Mouse (Mus musculus) MEL (cell line): ENCODE measurements around the gene Rgs21. TPM values are rescaled to one million over a fixed set of nuclear protein-coding genes. Genes with fewer than 3 reads are reported as not detected.

Source experiments
- DNase-seq: peaks from one replicate; pipeline ENCODE4 v3.0.0; 2011; ENCODE audit warnings: low read depth, low spot score
- H3K27ac ChIP-seq: 2 replicates; pipeline ENCODE4 v1.5.1; 2012; ENCODE audit warnings: low read depth, mild to moderate bottlenecking, control low read depth, low read length, moderate library complexity; ENCODE audit not compliant: control insufficient read depth
- H3K27me3 ChIP-seq, 2 experiments: fragments of 150-350 bp in 1 of 2; sonication (generic) in 1 of 2; 2 replicates each; pipeline ENCODE4 v1.6.1; 2012; ENCODE audit warnings: low read length in 2 of 2, mild to moderate bottlenecking in 2 of 2, improper control_type of control experiment in 1 of 2, moderate library complexity in 1 of 2; ENCODE audit not compliant: insufficient read depth in 2 of 2, control insufficient read depth in 1 of 2
- H3K36me3 ChIP-seq, 2 experiments: 2 replicates each; pipeline ENCODE4 v1.6.1; 2012 to 2014; ENCODE audit warnings: low read length in 2 of 2, improper control_type of control experiment in 1 of 2, inconsistent platforms in 1 of 2, mild to moderate bottlenecking in 1 of 2; ENCODE audit not compliant: insufficient read depth in 2 of 2, control insufficient read depth in 1 of 2
- H3K4me1 ChIP-seq, 2 experiments: fragments of 150-350 bp in 1 of 2; sonication (generic) in 1 of 2; 2 replicates each; pipeline ENCODE4 v1.6.1; 2012; ENCODE audit warnings: low read length in 2 of 2, improper control_type of control experiment in 1 of 2, mild to moderate bottlenecking in 1 of 2; ENCODE audit not compliant: insufficient read depth in 2 of 2, control insufficient read depth in 1 of 2
- H3K4me3 ChIP-seq, 2 experiments: fragments of 150-350 bp in 1 of 2; sonication (generic) in 1 of 2; 2 replicates each; pipeline ENCODE4 v1.5.1; 2012; ENCODE audit warnings: low read depth in 2 of 2, low read length in 2 of 2, mild to moderate bottlenecking in 2 of 2, moderate library complexity in 2 of 2, control low read depth in 1 of 2, improper control_type of control experiment in 1 of 2; ENCODE audit not compliant: control insufficient read depth in 1 of 2, insufficient read depth in 1 of 2
- H3K79me2 ChIP-seq: 2 replicates; pipeline ENCODE4 v1.6.1; 2012; ENCODE audit warnings: mild to moderate bottlenecking, low read length, moderate library complexity; ENCODE audit not compliant: control insufficient read depth, poor library complexity, insufficient read depth
- H3K9ac ChIP-seq: 2 replicates; pipeline ENCODE4 v1.6.1; 2012; ENCODE audit warnings: low read depth, mild to moderate bottlenecking, control low read depth, low read length, moderate library complexity; ENCODE audit not compliant: control insufficient read depth, poor library complexity, severe bottlenecking
- H3K9me3 ChIP-seq: fragments of 150-350 bp; sonication (generic); replicated peaks from 2 replicates; pipeline ENCODE4 v1.6.1; 2012; ENCODE audit warnings: mild to moderate bottlenecking, low read length, improper control_type of control experiment, moderate library complexity; ENCODE audit not compliant: insufficient read depth
- BHLHE40 ChIP-seq: IDR thresholded peaks from 2 replicates; pipeline ENCODE4 v1.6.1; 2012; ENCODE audit warnings: low read depth, mild to moderate bottlenecking, inconsistent platforms, low read length, improper control_type of control experiment, borderline replicate concordance
- CHD1 ChIP-seq: IDR thresholded peaks from 2 replicates; pipeline ENCODE4 v1.6.1; 2012; ENCODE audit warnings: low read depth, mild to moderate bottlenecking, inconsistent platforms, low read length, improper control_type of control experiment
- CTCF ChIP-seq, 3 experiments: IDR thresholded peaks in 2 of 3; conservative IDR thresholded peaks in 1 of 3; 2 replicates each; pipeline ENCODE4 v1.5.1; 2011 to 2012; ENCODE audit warnings: low read length in 3 of 3, low read depth in 2 of 3, mild to moderate bottlenecking in 2 of 3, improper control_type of control experiment in 1 of 3, inconsistent platforms in 1 of 3, mixed read lengths in 1 of 3, moderate library complexity in 1 of 3; ENCODE audit not compliant: control insufficient read depth in 1 of 3, insufficient read depth in 1 of 3, poor library complexity in 1 of 3, severe bottlenecking in 1 of 3
- E2F4 ChIP-seq: IDR thresholded peaks from 2 replicates; pipeline ENCODE4 v1.6.1; 2011; ENCODE audit warnings: low read depth, low read length, improper control_type of control experiment, borderline replicate concordance
- ELF1 ChIP-seq: IDR thresholded peaks from 2 replicates; pipeline ENCODE4 v1.6.1; 2014; ENCODE audit warnings: low read depth, mild to moderate bottlenecking, inconsistent platforms, low read length, improper control_type of control experiment, moderate library complexity
- EP300 ChIP-seq, 2 experiments: IDR thresholded peaks; 2 replicates each; pipeline ENCODE4 v1.6.1; 2011; ENCODE audit warnings: improper control_type of control experiment in 2 of 2, low read length in 2 of 2, low read depth in 1 of 2, mild to moderate bottlenecking in 1 of 2
- ETS1 ChIP-seq: IDR thresholded peaks from 2 replicates; pipeline ENCODE4 v1.6.1; 2012; ENCODE audit warnings: low read depth, mild to moderate bottlenecking, inconsistent platforms, low read length, improper control_type of control experiment, moderate library complexity
- GATA1 ChIP-seq: IDR thresholded peaks from 2 replicates; pipeline ENCODE4 v1.6.1; 2011; ENCODE audit warnings: low read depth, low read length, improper control_type of control experiment
- JUND ChIP-seq: IDR thresholded peaks from 2 replicates; pipeline ENCODE4 v1.6.1; 2011; ENCODE audit warnings: low read depth, mild to moderate bottlenecking, improper control_type of control experiment, low read length
- MAX ChIP-seq: IDR thresholded peaks from 2 replicates; pipeline ENCODE4 v1.6.1; 2011; ENCODE audit warnings: low read length, improper control_type of control experiment
- MXI1 ChIP-seq: IDR thresholded peaks from 2 replicates; pipeline ENCODE4 v1.6.1; 2011; ENCODE audit warnings: mild to moderate bottlenecking, low read depth, low read length, improper control_type of control experiment
- MYB ChIP-seq: IDR thresholded peaks from 2 replicates; pipeline ENCODE4 v1.6.1; 2011; ENCODE audit warnings: mild to moderate bottlenecking, low read depth, low read length, improper control_type of control experiment
- MYC ChIP-seq: IDR thresholded peaks from 2 replicates; pipeline ENCODE4 v1.6.1; 2011; ENCODE audit warnings: low read depth, mild to moderate bottlenecking, low read length, improper control_type of control experiment, moderate library complexity
- POLR2A ChIP-seq, 2 experiments: IDR thresholded peaks; 2 replicates each; pipeline ENCODE4 v1.6.1; 2011 to 2012; ENCODE audit warnings: low read length in 2 of 2, mild to moderate bottlenecking in 2 of 2, control low read depth in 1 of 2, improper control_type of control experiment in 1 of 2, low read depth in 1 of 2, moderate library complexity in 1 of 2; ENCODE audit not compliant: control insufficient read depth in 1 of 2, insufficient read depth in 1 of 2, poor library complexity in 1 of 2
- POLR2AphosphoS5 ChIP-seq: IDR thresholded peaks from 2 replicates; pipeline ENCODE4 v1.6.1; 2012; ENCODE audit warnings: low read depth, borderline replicate concordance, mild to moderate bottlenecking, inconsistent platforms, low read length, moderate library complexity, mixed read lengths
- RAD21 ChIP-seq: IDR thresholded peaks from 2 replicates; pipeline ENCODE4 v1.6.1; 2011; ENCODE audit warnings: mild to moderate bottlenecking, low read depth, low read length, improper control_type of control experiment
- RCOR1 ChIP-seq: IDR thresholded peaks from 2 replicates; pipeline ENCODE4 v1.6.1; 2012; ENCODE audit warnings: low read depth, mild to moderate bottlenecking, inconsistent platforms, low read length, improper control_type of control experiment
- SIN3A ChIP-seq: IDR thresholded peaks from 2 replicates; pipeline ENCODE4 v1.6.1; 2012; ENCODE audit warnings: low read length, improper control_type of control experiment, inconsistent platforms
- TAL1 ChIP-seq: IDR thresholded peaks from 2 replicates; pipeline ENCODE4 v1.6.1; 2012; ENCODE audit warnings: mild to moderate bottlenecking, inconsistent platforms, low read length, moderate library complexity, mixed read lengths
- TCF12 ChIP-seq: IDR thresholded peaks from 2 replicates; pipeline ENCODE4 v1.6.1; 2014; ENCODE audit warnings: low read depth, mild to moderate bottlenecking, inconsistent platforms, low read length, improper control_type of control experiment, moderate library complexity
- ZC3H11A ChIP-seq: IDR thresholded peaks from 2 replicates; pipeline ENCODE4 v1.6.1; 2012; ENCODE audit warnings: low read depth, mild to moderate bottlenecking, inconsistent platforms, low read length, improper control_type of control experiment
- ZMIZ1 ChIP-seq: IDR thresholded peaks from 2 replicates; pipeline ENCODE4 v1.6.1; 2012; ENCODE audit warnings: low read depth, mild to moderate bottlenecking, inconsistent platforms, low read length, improper control_type of control experiment, moderate library complexity
- ZNF384 ChIP-seq: IDR thresholded peaks from 2 replicates; pipeline ENCODE4 v1.6.1; 2012; ENCODE audit warnings: low read depth, mild to moderate bottlenecking, inconsistent platforms, low read length, improper control_type of control experiment
- polyA plus RNA-seq, 2 experiments: library from polyadenylated mRNA; stranded (reverse) in 1 of 2; unstranded in 1 of 2; fragments of >175 nt in 1 of 2; fragments of >200 nt in 1 of 2; gene quantifications; 2 replicates each; pipeline versions ENCODE4 v1.2.1 to v1.2.4; 2012; ENCODE audit warnings: low replicate concordance in 2 of 2, low read depth in 1 of 2; ENCODE audit not compliant: insufficient read length in 2 of 2, insufficient read depth in 1 of 2, missing spikeins in 1 of 2
- total RNA-seq: library from RNA; depleted of rRNA; stranded (reverse); fragments of 300-350 nt; gene quantifications from 2 replicates; pipeline ENCODE4 v1.2.3, GENCODE M21; 2012

The Rgs21 gene
- total and polyA plus RNA-seq, 3 experiments = not detected

DNA sequence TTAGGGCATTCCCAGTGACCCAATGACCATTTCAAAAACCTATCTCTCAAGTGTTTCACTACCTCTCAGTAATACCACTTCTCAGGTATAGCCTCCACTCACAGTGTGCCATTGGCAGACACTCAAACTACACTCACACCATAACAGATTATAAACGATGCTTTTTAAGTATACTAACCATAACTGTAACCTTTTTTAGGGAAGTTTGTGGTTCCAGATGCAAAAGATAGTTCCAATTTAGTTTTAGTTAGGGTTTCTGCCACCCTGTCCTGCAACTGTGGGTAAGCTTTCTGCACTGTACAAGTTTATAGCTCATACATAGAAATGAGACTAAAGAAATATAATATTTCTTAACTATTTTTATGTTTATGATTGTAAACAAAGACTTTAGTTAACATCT, 67.7 kb downstream of the Rgs21 start:
- TF ChIP-seq SIN3A = no peak
- no peak for TF ChIP-seq CTCF (IDR thresholded peaks at IDR 0.05 in 2 of 3, conservative IDR thresholded peaks at IDR 0.05 in 1 of 3; ENCODE audit: control insufficient read depth in 1 of 3, insufficient read depth in 1 of 3, low read depth in 2 of 3, low read length in 3 of 3, poor library complexity in 1 of 3, severe bottlenecking in 1 of 3)
- TF ChIP-seq GATA1 = 0 out of 2 replicates have a peak, but pooled peaks have one; percentile 24
- peak; percentile 50; the same call in 1 of the 2 replicates for TF ChIP-seq ETS1
- TF ChIP-seq TAL1 = no peak
- TF ChIP-seq ELF1 = 0 out of 2 replicates have a peak, but pooled peaks have one; percentile 8
- TF ChIP-seq ZMIZ1 = no peak
- TF ChIP-seq TCF12 = 0 out of 2 replicates have a peak, but pooled peaks have one; percentile 48
- peak; percentile 50 to 62; a peak in 3 of 4 replicates for TF ChIP-seq EP300 (IDR thresholded peaks at IDR 0.05; ENCODE audit: low read depth in 1 of 2, low read length in 2 of 2)
- no peak for TF ChIP-seq RAD21
- TF ChIP-seq RCOR1 = peak; percentile 42
- Histone ChIP-seq H3K4me3 (peak overlapping the region in 1 of 2 experiments; percentile 46; a peak in 2 of 4 replicates), H3K27me3 (no peaks in the 10 kb centered on the region)

DNA sequence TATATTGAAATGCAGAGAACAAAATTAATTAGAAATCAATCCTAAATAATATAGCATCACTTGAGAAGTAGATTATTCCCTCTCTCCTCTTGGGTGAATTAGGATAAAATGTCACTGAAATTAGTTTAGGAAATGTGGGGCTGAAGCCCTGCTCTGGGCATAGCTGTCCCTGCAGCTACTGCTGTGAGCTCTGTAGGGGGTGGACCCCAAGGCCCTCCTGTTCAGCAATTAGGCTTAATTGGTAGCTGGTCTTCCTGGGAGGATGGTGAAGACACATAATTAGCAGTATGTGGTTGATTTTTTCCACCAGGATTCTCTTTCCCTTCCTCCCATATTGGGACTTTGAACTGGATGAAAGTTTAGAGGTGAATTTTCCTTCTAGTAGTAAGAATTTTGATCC, 68.7 kb downstream of the Rgs21 start:
- Histone ChIP-seq H3K27me3 (no peaks in the 10 kb centered on the region), H3K4me3 (no peak overlapping the region), H3K27ac (no peak overlapping the region), H3K9ac (no peak overlapping the region), H3K4me1 (peaks cover 2 to 9% of the 10 kb centered on the region in 2 experiments; a peak in 2 of 4 replicates), H3K79me2 (no peaks in the 10 kb centered on the region), H3K36me3 (peaks cover 0 to 13% of the 10 kb centered on the region in 2 experiments; a peak in 2 of 4 replicates), H3K9me3 (no peaks in the 10 kb centered on the region)
- TF ChIP-seq ZNF384 (no peak), MYC (no peak), ZMIZ1 (no peak), MYB (no peak), CTCF (IDR thresholded peaks at IDR 0.05 in 2 of 3, conservative IDR thresholded peaks at IDR 0.05 in 1 of 3; ENCODE audit: control insufficient read depth in 1 of 3, insufficient read depth in 1 of 3, low read depth in 2 of 3, low read length in 3 of 3, poor library complexity in 1 of 3, severe bottlenecking in 1 of 3) (no peak), MXI1 (no peak), BHLHE40 (no peak), E2F4 (no peak), MAX (no peak), RAD21 (no peak), ETS1 (no peak), POLR2A (IDR thresholded peaks at IDR 0.05; ENCODE audit: control insufficient read depth in 1 of 2, insufficient read depth in 1 of 2, low read depth in 1 of 2, low read length in 2 of 2, poor library complexity in 1 of 2) (no peak), GATA1 (no peak), JUND (no peak), POLR2AphosphoS5 (no peak), ZC3H11A (no peak), CHD1 (no peak)
- no peak for DNase-seq

More for the DNA sequence above, 67.7 kb downstream of the Rgs21 start:
- H3K4me1 ChIP-seq = peaks cover 2 to 9% of the 10 kb centered on the region in 2 experiments; a peak in 2 of 4 replicates
- peak; percentile 59 for DNase-seq
- H3K9me3 ChIP-seq = no peaks in the 10 kb centered on the region
- peaks cover 0 to 13% of the 10 kb centered on the region in 2 experiments; a peak in 2 of 4 replicates for H3K36me3 ChIP-seq
- H3K27ac ChIP-seq = no peak overlapping the region; the same call in 1 of the 2 replicates
- H3K9ac ChIP-seq = no peak overlapping the region
- no peaks in the 10 kb centered on the region for H3K79me2 ChIP-seq
